Mouse (Mus musculus) heart, adult 10 weeks (tissue): ENCODE results near the gene Kcna4. TPM values are rescaled to one million over a fixed set of nuclear protein-coding genes. Genes with fewer than 3 reads are reported as not detected.

Experiments
- polyA plus RNA-seq: library from polyadenylated mRNA; stranded (reverse); fragments of 350-450 nt; fragmentation: Illumina TruSeq; extraction: RNeasy Lipid Tissue Mini Kit (QIAGEN cat#74804); gene quantifications from one replicate; pipeline ENCODE4 v1.2.3, GENCODE M21; 2014; ENCODE audit warnings: low read depth, low replicate concordance

The Kcna4 gene
- 1.0 TPM for polyA plus RNA-seq

DNA sequence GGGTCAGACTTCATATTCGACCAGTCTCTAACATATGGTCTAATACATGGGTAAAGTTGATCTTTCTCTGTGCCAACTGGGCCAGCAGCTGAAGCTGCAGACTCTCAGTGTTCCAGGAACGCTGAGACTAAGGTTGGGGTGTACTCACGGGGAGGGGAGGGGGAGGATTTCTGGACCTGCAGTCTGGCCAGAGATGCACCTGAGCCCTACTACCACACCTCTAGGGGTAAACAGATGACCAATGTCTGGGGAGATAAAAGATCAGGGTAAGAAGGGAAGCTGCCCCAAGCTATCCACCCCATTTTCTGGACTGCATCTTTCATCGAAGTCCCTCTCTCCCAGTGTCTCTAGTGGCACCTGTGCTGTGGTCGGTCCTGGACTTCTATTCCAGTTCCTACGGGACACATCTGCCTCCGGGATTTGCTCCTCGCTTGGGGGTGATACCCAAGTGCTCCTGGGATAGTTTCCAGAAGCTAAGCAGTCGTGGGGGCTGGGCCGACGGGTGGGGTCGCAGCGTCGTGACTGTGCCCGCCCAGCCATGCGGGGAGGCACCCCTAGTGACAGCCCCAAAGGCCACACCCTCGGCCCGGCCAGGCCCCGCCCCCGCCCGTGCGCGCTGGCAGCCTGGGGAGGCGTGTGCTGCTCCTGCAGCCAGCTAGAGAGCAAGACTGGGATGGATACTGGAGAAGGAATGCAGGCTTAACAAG is at the start of gene Kcna4:
Gene Kcna4, plus strand, starts transcription at position 650 of the 707 bp plus-strand sequence.

Other genes with a start within 250 kb of the Kcna4 start
- not detected for gene Fshb, start 231.0 kb upstream of the Kcna4 start, polyA plus RNA-seq